Mouse (Mus musculus) CD8-positive naive resting alpha-beta T cell, adult 2 months (primary cell): Measurements from ENCODE around the gene Cxcl5.
"Not testable (repeated sequence)": the region's sequence is repeated elsewhere in the genome, so short reads cannot be mapped to it uniquely, and the experiment has no call there.

Source experiments
- DNase-seq, 2 experiments: peaks; one replicate each; pipeline ENCODE4 v3.0.0; 2022; ENCODE audit warnings: low read depth in 2 of 2, low spot score in 2 of 2

Cxcl5 gene

DNA sequence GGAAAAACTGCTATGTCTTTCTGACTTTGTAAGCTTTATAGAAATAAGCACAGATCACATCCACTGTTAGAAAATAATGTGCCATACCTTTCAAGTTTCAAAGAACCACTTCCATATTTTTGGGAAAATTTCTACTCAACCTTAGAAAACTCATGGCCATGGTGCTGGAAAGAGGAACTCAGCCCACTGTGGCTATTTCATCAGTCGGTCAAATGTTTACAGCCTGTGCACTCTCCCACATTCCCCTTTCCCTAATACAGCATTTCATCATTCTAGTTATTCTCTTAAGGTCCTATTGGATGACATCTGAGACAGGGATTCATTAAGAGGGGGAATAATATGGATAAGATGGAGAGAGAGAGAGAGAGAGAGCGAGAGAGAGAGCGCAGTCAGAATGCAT, 24.5 kb downstream of the Cxcl5 start:
- DNase-seq: no peak

GRCm38 (mm10) chr5:90785659-90786588, 26.8 kb downstream of the Cxcl5 start, which contains the start of gene Cxcl3:
Gene Cxcl3, plus strand, starts transcription at chr5:90786103.
- DNase-seq: no peak

DNA sequence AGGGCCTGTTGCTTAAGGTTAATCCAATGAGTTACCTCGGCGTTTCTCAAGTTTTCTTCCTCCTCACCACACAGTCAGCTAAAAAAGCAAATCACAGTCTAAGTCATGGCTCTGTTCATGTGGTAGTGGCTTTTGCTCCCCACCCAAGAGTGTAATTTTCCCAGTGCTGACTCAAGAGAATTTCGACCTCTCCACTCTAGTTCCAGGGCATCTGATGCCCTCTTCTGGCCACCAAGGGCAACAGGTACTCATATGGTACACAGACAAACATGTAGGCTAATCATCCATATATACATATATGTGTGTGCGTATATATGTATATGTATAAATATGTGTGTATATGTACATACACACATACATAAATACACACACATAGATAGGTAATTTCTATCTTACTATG, 29.0 kb downstream of the Cxcl5 start:
- no peak for DNase-seq

- DNase-seq: no peak
Measured at GRCm38 (mm10) chr5:90789306-90790073, 30.3 kb downstream of the Cxcl5 start.

DNA sequence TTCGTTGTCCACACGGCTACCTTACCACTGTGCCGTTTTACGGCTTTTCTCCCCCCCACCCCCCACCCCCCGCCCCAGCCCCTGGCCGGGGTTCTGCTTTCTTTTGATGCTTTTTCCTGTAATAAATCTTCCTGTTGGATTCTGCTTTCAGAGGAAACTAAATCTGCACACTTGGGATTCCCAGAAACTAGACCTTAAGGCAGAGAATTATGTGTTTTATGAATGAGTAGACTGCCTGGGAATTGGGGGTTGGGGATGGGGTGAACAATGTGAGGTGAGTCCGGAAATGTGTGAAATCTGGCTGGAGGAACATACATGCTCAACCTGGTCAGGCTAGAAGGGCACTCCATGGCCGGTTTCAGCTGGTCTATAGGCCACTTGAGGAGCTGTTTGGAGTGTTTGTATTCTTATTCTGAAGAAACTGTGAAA, 30.9 kb downstream of the Cxcl5 start:
- no peak for DNase-seq

GRCm38 (mm10) chr5:90794195-90794625, 35.0 kb downstream of the Cxcl5 start, which contains the start of gene Cxcl15:
Gene Cxcl15, plus strand, starts transcription at chr5:90794534.
- DNase-seq: no peak

GRCm38 (mm10) chr5:90795392-90795791, 36.2 kb downstream of the Cxcl5 start:
- not testable (repeated sequence) for DNase-seq

- no peak for DNase-seq
Measured at GRCm38 (mm10) chr5:90804574-90804973, 45.4 kb downstream of the Cxcl5 start.

DNA sequence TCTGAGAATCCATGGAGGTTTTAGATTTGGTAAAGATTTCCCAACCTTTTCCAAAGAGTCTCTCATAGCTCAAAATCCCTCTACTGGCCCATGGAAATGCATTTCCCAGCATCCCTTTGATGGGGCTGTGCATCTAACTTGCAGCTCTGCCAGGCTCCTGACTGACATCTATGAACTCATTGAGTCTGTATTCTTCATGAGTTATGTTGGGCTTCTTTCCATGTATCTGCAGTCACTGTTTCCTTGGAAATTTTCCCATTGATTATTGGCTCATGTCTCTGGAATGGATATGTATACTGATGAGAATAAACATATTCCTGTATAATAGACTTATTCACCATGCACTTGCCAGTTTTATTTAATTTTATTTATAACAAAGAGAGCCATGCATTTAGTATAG, 46.9 kb downstream of the Cxcl5 start:
- DNase-seq: no peak

DNA sequence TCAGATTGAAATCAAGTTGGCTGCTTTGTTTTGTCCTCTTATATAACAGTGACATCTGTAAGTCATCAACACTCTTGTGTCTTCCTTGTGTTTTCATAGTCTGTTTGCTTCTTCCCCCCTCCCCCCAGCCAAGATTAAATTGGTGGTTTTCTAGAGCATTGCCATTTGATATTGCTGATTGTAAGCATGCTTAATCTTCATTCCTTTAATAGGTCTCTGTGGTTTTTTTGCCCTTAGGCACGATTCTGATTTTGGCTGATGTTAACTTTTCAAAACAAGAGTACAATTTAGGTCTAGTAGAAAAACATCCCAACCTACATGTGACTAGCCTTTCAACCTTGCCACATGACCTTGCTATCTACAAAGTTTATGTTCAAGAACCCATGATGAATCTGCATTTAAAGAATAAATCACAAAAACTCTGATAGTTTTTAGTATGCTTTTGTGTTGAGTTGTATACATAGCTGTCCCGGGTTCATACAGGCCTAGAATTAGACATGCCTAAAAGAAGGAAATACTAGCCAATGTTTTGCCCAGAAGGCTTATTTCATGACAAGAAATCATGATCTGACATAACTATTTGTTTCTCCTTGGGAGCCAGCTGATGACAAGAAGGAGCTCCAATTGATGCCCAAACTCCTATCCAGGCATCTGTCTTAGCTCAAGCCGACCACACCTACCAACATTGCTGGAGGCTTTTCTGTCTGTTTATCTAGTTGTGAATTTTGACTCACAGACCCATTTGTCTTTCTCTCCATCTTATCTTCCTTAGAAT, 48.2 kb downstream of the Cxcl5 start:
- no peak for DNase-seq
